Mouse (Mus musculus) MN1 (cell line): ENCODE results near the gene Ptprj.

Experiments used
- DNase-seq: peaks from one replicate; pipeline ENCODE4 v3.0.0-alpha.2; 2016; ENCODE audit warnings: low spot score

Ptprj gene

DNA sequence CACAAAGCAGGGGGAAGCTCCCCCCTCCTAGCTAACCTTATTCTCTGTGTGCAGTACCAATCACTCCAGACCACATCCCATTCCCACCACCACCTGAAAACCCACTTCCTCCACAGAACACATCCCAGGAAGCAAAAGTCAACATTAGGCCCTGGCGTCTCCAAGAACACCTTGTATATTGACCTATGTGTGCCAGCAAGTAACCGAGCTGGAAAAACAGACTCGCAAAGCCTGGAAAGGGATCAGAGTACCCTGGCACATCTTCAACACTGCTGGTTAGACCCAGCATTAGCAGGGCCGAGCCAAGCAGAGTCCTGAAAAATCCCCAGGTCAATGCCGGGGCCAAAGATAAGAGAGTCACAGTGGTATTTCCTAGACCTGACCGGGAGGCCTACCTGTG lies 58.0 kb downstream of the Ptprj start:
- DNase-seq, result no peak

- no peak for DNase-seq
Measured at GRCm38 (mm10) chr2:90521909-90522308, 58.5 kb downstream of the Ptprj start.

- DNase-seq, result no peak
Measured at GRCm38 (mm10) chr2:90518296-90518695, 62.2 kb downstream of the Ptprj start.

GRCm38 (mm10) chr2:90514969-90515368 lies 65.5 kb downstream of the Ptprj start:
- DNase-seq, result no peak

DNA sequence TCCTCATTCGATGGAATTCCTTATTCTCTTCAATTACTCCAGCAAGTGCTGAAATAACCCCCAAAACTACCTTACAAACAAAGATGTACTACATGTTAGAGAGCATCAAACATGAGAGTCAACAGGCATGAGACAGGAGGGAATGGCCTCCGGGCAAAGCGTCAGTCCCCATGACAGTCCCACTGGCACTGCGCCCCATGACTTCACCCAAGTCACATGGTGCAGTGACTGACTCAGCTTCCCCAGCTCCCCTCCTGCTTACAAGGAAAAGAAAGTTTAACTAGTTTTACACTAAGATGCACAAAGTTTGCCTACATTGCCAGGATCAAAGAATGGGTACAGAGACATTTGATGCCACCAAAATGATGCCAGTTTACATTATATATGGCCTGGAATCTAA lies 71.2 kb downstream of the Ptprj start:
- no peak for DNase-seq

DNA sequence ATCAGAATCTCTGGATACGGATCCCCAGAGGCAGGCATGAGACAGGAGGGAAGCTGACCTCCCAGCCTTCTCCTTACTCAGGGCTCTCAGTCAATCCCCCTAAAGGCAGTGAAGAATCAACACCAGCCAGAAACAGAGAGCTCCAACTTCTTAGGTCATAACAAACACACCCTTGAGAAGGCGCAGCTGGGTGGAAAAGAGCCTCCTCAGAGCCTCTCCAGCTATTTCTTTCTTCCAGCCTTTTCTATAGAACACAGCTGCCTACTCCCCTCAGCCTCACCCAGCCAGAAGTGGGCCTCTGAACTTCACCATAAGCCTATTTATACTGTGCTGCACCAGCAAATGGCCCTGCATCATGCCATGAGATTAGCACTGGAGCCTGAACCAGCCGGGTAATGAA lies 74.3 kb downstream of the Ptprj start:
- no peak for DNase-seq

GRCm38 (mm10) chr2:90504731-90505171 lies 75.7 kb downstream of the Ptprj start:
- DNase-seq, result no peak

- DNase-seq, result no peak
Measured at GRCm38 (mm10) chr2:90503182-90503833, 77.1 kb downstream of the Ptprj start.

GRCm38 (mm10) chr2:90502738-90503137 lies 77.7 kb downstream of the Ptprj start:
- DNase-seq, result no peak

- DNase-seq, result no peak
Measured at GRCm38 (mm10) chr2:90501708-90502107, 78.7 kb downstream of the Ptprj start.

- peak; percentile 25 for DNase-seq
Measured at GRCm38 (mm10) chr2:90500892-90501291, 79.6 kb downstream of the Ptprj start.

DNA sequence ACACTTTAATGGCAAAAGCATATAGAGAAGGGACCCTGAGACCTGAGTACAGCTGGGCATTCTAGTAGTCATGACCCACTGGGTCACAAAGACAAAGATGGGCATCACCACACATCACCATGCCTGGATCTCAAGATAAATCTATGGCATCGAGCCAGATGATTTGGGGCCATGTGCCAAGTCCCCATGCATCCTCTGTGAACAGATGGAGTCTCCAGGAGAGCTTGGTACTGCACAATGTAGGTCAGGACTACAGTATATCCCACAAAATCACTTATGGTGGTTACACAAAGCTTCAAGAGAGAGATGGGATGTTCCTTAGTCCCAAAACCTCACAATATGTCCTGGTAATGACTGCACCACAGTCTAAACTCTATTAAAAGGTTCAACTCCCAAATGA lies 81.4 kb downstream of the Ptprj start:
- peak; percentile 54 for DNase-seq

- DNase-seq, result no peak
Measured at GRCm38 (mm10) chr2:90497551-90497950, 82.9 kb downstream of the Ptprj start.

DNA sequence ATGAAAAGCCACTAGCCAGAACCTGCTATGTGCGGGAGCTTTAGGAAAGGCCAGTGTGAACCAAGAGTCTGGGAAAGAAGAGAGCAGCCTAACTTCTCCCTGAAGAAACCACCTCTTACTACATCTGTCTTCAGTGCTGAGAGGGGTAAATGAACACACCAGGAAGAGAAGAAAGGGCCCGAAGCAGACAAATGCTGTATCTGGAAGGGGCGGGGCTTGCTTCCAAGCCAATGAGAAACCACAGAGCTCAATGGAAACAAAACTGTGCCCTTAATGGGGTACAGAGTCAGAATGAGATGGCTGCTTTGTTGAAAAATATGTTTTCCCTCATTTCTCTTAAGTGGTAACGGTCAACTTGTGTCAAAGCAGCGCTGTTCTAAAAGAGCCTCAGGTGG lies 83.8 kb downstream of the Ptprj start:
- no peak for DNase-seq

DNA sequence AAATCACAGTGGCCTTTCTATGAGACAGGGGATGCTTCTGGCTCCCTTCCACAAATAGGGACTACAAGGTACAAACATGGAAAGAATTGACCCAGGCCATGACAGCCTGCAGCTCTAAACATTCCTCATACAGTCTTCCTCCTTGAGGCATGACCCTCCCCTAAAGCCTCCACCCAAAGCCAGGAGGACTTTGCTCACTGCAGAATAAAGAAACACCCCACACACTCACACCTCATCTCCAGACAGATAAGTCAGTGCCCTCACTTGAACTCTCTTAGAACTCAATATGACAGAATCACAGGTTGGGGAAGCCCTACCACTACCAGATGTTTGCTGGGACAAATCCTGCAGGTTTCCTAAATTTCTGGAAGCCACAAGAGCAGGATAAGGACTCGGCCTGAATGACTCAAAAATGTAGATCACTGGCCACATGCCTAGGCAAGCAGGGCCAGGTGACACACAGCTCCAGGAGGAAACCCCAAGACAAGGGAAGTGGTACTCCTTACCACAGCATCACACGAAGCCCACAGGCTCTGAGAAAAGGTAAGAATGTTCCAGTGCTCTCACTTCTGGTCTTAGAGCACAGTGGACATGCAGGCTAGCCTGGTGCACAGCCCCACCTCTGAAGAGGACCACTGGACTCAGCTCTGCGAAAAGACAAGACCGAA lies 84.3 kb downstream of the Ptprj start:
- DNase-seq, result no peak

DNA sequence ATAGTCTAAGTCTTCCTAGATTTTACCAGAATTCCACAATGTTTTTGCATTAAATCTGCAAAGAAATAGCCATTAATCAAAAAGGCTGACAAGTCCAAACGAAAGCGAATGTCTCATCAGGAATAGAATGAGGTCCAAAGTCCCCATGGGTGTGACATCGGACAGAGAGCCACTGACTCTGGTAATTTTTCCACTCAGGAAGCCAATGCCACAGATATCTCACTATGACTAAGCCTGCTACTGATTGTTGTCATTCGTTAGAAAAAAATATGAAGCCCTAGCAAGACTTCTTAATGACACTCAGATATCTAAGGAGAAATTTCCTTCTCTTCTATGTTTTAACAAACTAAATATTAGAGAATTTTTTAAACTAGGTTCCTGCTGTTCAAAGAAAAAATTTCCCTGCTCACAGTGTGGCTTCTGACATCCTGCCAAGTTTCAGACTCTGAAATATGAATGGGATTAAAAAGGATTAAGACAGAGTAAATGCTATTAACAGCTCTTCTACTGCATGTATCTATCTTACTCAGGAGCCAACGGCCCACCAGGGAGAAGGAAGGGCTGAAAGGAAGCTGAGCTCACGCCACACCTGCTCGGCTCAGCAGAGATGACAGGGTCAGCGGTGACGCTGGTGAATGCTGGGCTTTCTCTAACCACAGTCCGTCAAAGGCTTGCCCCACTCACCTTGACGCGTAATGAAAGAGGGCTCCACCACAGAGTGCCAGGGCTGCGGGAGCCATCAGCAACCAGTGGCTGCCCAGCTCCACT lies 90.0 kb downstream of the Ptprj start:
- DNase-seq, result peak; percentile 19

DNA sequence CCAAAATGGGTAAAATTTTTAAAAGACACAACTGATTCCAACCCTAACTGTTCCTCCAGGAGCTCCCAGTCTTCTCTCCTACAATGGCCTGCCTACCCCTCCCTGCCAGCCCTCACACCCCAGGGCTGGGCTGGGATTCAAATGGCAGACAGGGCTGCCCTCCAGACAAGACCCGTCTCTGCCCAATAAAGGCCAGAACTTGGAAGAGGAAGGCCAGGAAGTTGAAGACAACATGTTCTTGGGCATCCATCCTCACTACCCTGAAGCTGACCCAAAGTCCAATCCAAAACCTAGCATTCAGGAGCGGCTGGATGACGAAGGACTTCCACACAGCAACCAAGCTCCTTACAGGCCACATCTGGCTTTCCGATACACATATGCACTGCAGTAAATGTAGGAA lies 90.6 kb downstream of the Ptprj start:
- no peak for DNase-seq

DNA sequence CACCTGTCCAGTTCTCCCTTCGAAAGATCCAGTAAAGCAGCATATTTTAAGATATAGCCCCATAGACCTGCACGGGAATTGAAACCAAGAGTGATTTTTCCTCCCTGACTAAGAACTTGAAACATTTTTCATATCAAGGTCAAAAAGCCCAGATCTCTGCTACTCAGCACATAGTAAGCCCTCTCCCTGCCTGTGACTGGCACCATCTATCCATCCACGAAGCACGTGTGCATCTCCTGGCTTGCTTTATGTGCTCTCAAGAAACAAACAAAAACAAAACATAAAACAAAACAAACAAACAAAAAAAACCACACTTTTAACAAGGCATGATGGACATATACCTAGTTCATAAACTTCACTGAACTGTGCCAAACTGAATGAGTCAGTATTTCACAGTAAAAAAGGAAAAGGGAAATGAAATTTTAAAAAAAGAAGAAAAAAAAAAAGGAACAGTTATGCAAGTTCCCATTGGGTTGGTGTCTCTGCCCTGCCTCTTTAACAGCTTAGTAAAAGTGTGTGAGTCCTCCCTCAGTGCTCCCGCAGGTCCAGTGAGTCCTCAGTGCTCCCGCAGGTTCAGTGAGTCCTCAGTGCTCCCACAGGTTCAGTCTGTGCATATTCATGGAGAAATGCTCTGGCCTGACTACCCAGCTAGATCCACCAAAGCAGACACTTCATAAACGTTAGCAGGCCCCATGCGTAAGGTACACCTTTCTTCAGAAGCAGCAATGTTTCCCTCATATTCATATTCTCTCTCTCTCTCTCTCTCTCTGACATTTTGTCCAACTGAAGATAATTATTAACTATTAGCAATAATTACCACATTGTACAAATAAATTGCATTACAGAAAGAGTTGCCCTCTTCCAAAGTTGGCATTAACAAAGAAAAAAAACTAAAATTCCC lies 91.5 kb downstream of the Ptprj start:
- DNase-seq, result no peak

DNA sequence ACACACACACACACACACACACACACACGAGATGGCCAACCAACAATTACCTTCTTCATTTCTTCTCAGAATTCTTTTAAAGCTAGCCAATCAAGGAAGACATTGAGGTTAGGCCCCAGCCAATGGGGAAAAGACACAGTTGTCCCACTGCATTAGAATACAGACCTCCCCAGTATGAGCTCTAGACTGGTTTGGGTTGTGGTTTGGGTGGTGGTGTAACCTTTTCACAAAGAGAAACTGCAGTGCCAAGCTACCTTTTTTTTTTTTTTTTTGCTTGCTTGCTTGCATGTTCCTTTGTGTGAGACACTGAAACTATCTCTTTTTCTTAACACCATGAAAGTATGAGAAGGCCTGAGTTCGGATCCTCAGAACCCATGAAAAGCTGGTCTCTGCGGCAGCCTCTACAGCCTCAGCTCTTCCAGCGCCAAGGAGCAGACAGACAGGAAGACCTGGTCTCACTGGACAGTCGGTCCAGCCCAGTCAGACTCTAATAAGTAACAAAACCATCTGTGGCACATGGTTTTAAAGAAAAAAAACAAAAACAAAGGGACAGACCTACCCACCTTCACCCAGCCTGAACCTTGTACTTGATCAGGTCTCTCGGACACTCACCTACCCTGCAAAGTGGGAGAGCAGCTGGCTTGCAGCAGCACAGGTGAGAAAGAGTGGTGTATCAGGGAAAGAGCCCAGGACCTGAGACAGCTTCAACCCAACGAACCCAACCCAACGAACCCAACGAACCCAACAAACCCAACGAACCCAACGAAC lies 92.8 kb downstream of the Ptprj start:
- DNase-seq, result no peak

- DNase-seq, result no peak
Measured at GRCm38 (mm10) chr2:90486226-90486755, 94.2 kb downstream of the Ptprj start.

GRCm38 (mm10) chr2:90481505-90481904 lies 98.9 kb downstream of the Ptprj start:
- DNase-seq, result no peak
